Mouse (Mus musculus) hindbrain, embryonic 14.5 days (tissue): ENCODE measurements around the gene Hoxb3. TPM values are rescaled to one million over a fixed set of nuclear protein-coding genes. Genes with fewer than 3 reads are reported as not detected.

Experiments
- ATAC-seq: fragments of 200-750 bp; cut with Nextera tagmentation; 2 replicates; pipeline ENCODE4 v1.8.0; 2017; ENCODE audit warnings: moderate number of reproducible peaks, mild to moderate bottlenecking, moderate TSS enrichment, moderate library complexity; ENCODE audit not compliant: low FRiP score
- DNase-seq: peaks from one replicate; pipeline ENCODE4 v3.0.0-alpha.2; 2015; ENCODE audit warnings: low spot score
- H3K27ac ChIP-seq: fragments of 300-500 bp; sonication (generic); 2 replicates; pipeline ENCODE4 v1.5.1; 2014; ENCODE audit warnings: mild to moderate bottlenecking, moderate library complexity
- H3K27me3 ChIP-seq: fragments of 300-500 bp; sonication (generic); 2 replicates; pipeline ENCODE4 v1.6.1; 2014; ENCODE audit warnings: mild to moderate bottlenecking, low read length, mixed read lengths; ENCODE audit not compliant: control insufficient read depth, insufficient read depth
- H3K36me3 ChIP-seq: fragments of 300-500 bp; sonication (generic); replicated peaks from 2 replicates; pipeline ENCODE4 v1.6.1; 2014; ENCODE audit not compliant: control insufficient read depth, insufficient read depth
- H3K4me1 ChIP-seq: fragments of 300-500 bp; sonication (generic); replicated peaks from 2 replicates; pipeline ENCODE4 v1.6.1; 2014; ENCODE audit warnings: antibody characterized with exemption, low read length, mixed read lengths; ENCODE audit not compliant: control insufficient read depth, insufficient read depth
- H3K4me2 ChIP-seq: fragments of 300-500 bp; sonication (generic); replicated peaks from 2 replicates; pipeline ENCODE4 v1.6.1; 2014; ENCODE audit warnings: mild to moderate bottlenecking, moderate library complexity
- H3K4me3 ChIP-seq: fragments of 300-500 bp; sonication (generic); replicated peaks from 2 replicates; pipeline ENCODE4 v1.5.1; 2014; ENCODE audit warnings: mild to moderate bottlenecking, low read length
- H3K9ac ChIP-seq: fragments of 300-500 bp; sonication (generic); 2 replicates; pipeline ENCODE4 v1.6.1; 2014
- H3K9me3 ChIP-seq: fragments of 300-500 bp; sonication (generic); 2 replicates; pipeline ENCODE4 v1.6.1; 2016; ENCODE audit warnings: low read length; ENCODE audit not compliant: control insufficient read depth
- WGBS: fragments of 180-500 bp; shearing (Covaris S2); extraction: QIAGEN DNeasy Blood & Tissue Kit; methylation state at CpG from one replicate; pipeline ENCODE4 v1.1.7; 2014; 5-methylcytosine and 5-hydroxymethylcytosine counted together
- polyA plus RNA-seq: library from polyadenylated mRNA; unstranded; fragments of >200 nt; fragmentation: Nextera tagmentation; extraction: Ambion mirVana; gene quantifications from 2 replicates; pipeline ENCODE4 v1.2.1, GENCODE M21; 2014

The Hoxb3 gene
- polyA plus RNA-seq, 1 experiment from 2014 or later = 17.2 TPM

GRCm38 (mm10) chr11:96342576-96342930 is 19.4 kb downstream of the Hoxb3 start:
- H3K4me1 ChIP-seq = peaks cover 26% of the 10 kb centered on the region

GRCm38 (mm10) chr11:96343206-96343745 is 20.1 kb downstream of the Hoxb3 start:
- ATAC-seq = no peak
- H3K4me2 ChIP-seq = peak overlapping the region; percentile 77
- peak; percentile 40 for DNase-seq
- 0 out of 2 replicates have a peak, but pooled peaks cover 5% of the 10 kb centered on the region for H3K36me3 ChIP-seq
- H3K9ac ChIP-seq = peak overlapping the region; percentile 97
- no peaks in the 10 kb centered on the region for H3K9me3 ChIP-seq
- peaks cover 67% of the 10 kb centered on the region for H3K27me3 ChIP-seq
- peak overlapping the region; percentile 99 for H3K27ac ChIP-seq
- H3K4me3 ChIP-seq = peak overlapping the region; percentile 48
- 10% methylated on average over 2 of the region's 2 CpGs for WGBS
- peaks cover 28% of the 10 kb centered on the region for H3K4me1 ChIP-seq

More at GRCm38 (mm10) chr11:96342576-96342930, 19.4 kb downstream of the Hoxb3 start:
- H3K27me3 ChIP-seq = peaks cover 68% of the 10 kb centered on the region
- H3K4me3 ChIP-seq = peak overlapping the region; percentile 48
- 4% methylated on average over 4 of the region's 4 CpGs for WGBS
- no peak for ATAC-seq
- no peaks in the 10 kb centered on the region for H3K9me3 ChIP-seq
- H3K27ac ChIP-seq = peak overlapping the region; percentile 99
- H3K36me3 ChIP-seq = 0 out of 2 replicates have a peak, but pooled peaks cover 5% of the 10 kb centered on the region
- peak overlapping the region; percentile 97 for H3K9ac ChIP-seq
- peak overlapping the region; percentile 77 for H3K4me2 ChIP-seq
- DNase-seq = no peak

- ATAC-seq (peak; percentile 18; the same call in 1 of the 2 replicates), DNase-seq (peak; percentile 59)
- H3K27me3 ChIP-seq = peaks cover 60% of the 10 kb centered on the region
- 1% methylated on average over 40 of the region's 40 CpGs for WGBS
- no peaks in the 10 kb centered on the region for H3K9me3 ChIP-seq
- peak overlapping the region; percentile 77 for H3K4me2 ChIP-seq
- 0 out of 2 replicates have a peak, but pooled peaks cover 5% of the 10 kb centered on the region for H3K36me3 ChIP-seq
- peak overlapping the region; percentile 97 for H3K9ac ChIP-seq
- H3K4me3 ChIP-seq = peak overlapping the region; percentile 48
- H3K27ac ChIP-seq = peak overlapping the region; percentile 99
- H3K4me1 ChIP-seq = peaks cover 30% of the 10 kb centered on the region
Measured at GRCm38 (mm10) chr11:96344061-96344877, 21.1 kb downstream of the Hoxb3 start.

GRCm38 (mm10) chr11:96344878-96345159 is 21.7 kb downstream of the Hoxb3 start:
- ATAC-seq = no peak
- H3K9ac ChIP-seq = peak overlapping the region; percentile 97
- H3K27ac ChIP-seq = peak overlapping the region; percentile 99
- WGBS = 7% methylated on average over 6 of the region's 6 CpGs
- H3K4me3 ChIP-seq = peak overlapping the region; percentile 48
- 0 out of 2 replicates have a peak, but pooled peaks cover 5% of the 10 kb centered on the region for H3K36me3 ChIP-seq
- H3K4me2 ChIP-seq = peak overlapping the region; percentile 77
- H3K4me1 ChIP-seq = peaks cover 35% of the 10 kb centered on the region
- DNase-seq = peak; percentile 28
- H3K9me3 ChIP-seq = no peaks in the 10 kb centered on the region
- H3K27me3 ChIP-seq = peaks cover 58% of the 10 kb centered on the region

GRCm38 (mm10) chr11:96345220-96345892 is 22.2 kb downstream of the Hoxb3 start:
- ATAC-seq (no peak), DNase-seq (peak; percentile 40)
- peak overlapping the region; percentile 77 for H3K4me2 ChIP-seq
- peak overlapping the region; percentile 97 for H3K9ac ChIP-seq
- peak overlapping the region; percentile 99 for H3K27ac ChIP-seq
- no peaks in the 10 kb centered on the region for H3K9me3 ChIP-seq
- 0 out of 2 replicates have a peak, but pooled peaks cover 5% of the 10 kb centered on the region for H3K36me3 ChIP-seq
- WGBS = under 1% methylated on average over 31 of the region's 56 CpGs
- H3K27me3 ChIP-seq = peaks cover 58% of the 10 kb centered on the region
- H3K4me1 ChIP-seq = peaks cover 40% of the 10 kb centered on the region
- peak overlapping the region; percentile 48 for H3K4me3 ChIP-seq

GRCm38 (mm10) chr11:96345893-96346806 is 23.0 kb downstream of the Hoxb3 start:
- H3K9ac ChIP-seq = peak overlapping the region; percentile 97
- H3K27ac ChIP-seq = peak overlapping the region; percentile 99
- no peaks in the 10 kb centered on the region for H3K9me3 ChIP-seq
- DNase-seq (no peak), ATAC-seq (peak; percentile 19; the same call in 1 of the 2 replicates)
- H3K4me2 ChIP-seq = peak overlapping the region; percentile 77
- H3K27me3 ChIP-seq = peaks cover 63% of the 10 kb centered on the region
- WGBS = 2% methylated on average over 45 of the region's 45 CpGs
- 0 out of 2 replicates have a peak, but pooled peaks cover 5% of the 10 kb centered on the region for H3K36me3 ChIP-seq
- H3K4me1 ChIP-seq = peaks cover 48% of the 10 kb centered on the region
- peak overlapping the region; percentile 48 for H3K4me3 ChIP-seq

GRCm38 (mm10) chr11:96346916-96347520 is 23.9 kb downstream of the Hoxb3 start:
- H3K4me2 ChIP-seq = peak overlapping the region; percentile 77
- peak overlapping the region; percentile 99 for H3K27ac ChIP-seq
- ATAC-seq (no peak), DNase-seq (peak; percentile 42)
- H3K9me3 ChIP-seq = no peaks in the 10 kb centered on the region
- H3K27me3 ChIP-seq = peaks cover 64% of the 10 kb centered on the region
- peaks cover 49% of the 10 kb centered on the region for H3K4me1 ChIP-seq
- WGBS = 14% methylated on average over 5 of the region's 5 CpGs
- H3K4me3 ChIP-seq = peak overlapping the region; percentile 48; the same call in 1 of the 2 replicates
- 0 out of 2 replicates have a peak, but pooled peaks cover 5% of the 10 kb centered on the region for H3K36me3 ChIP-seq
- peak overlapping the region; percentile 97 for H3K9ac ChIP-seq

GRCm38 (mm10) chr11:96347717-96348116 is 24.6 kb downstream of the Hoxb3 start:
- DNase-seq = peak; percentile 36
- peak overlapping the region; percentile 71 for H3K4me2 ChIP-seq
- WGBS = 7% methylated on average over 4 of the region's 4 CpGs
- peaks cover 49% of the 10 kb centered on the region for H3K4me1 ChIP-seq
- H3K9me3 ChIP-seq = no peaks in the 10 kb centered on the region
- no peak overlapping the region; the same call in 1 of the 2 replicates for H3K4me3 ChIP-seq
- H3K9ac ChIP-seq = peak overlapping the region; percentile 55
- peaks cover 64% of the 10 kb centered on the region for H3K27me3 ChIP-seq
- 0 out of 2 replicates have a peak, but pooled peaks cover 5% of the 10 kb centered on the region for H3K36me3 ChIP-seq
- no peak for ATAC-seq
- H3K27ac ChIP-seq = peak overlapping the region; percentile 99
